Mouse (Mus musculus) spleen, adult 2 months (tissue): Measurements from ENCODE around the gene Gnb5.

Source experiments
- CTCF ChIP-seq: fragments of 200-500 bp; IDR thresholded peaks from 2 replicates; pipeline ENCODE4 v1.5.1; 2011; ENCODE audit warnings: mild to moderate bottlenecking, inconsistent platforms; ENCODE audit not compliant: insufficient read depth, insufficient read length, insufficient replicate concordance; ENCODE audit errors: extremely low read depth
- POLR2A ChIP-seq: fragments of 200-500 bp; IDR thresholded peaks from 2 replicates; pipeline ENCODE4 v1.6.1; 2011; ENCODE audit warnings: low read depth, low read length, inconsistent platforms

DNA sequence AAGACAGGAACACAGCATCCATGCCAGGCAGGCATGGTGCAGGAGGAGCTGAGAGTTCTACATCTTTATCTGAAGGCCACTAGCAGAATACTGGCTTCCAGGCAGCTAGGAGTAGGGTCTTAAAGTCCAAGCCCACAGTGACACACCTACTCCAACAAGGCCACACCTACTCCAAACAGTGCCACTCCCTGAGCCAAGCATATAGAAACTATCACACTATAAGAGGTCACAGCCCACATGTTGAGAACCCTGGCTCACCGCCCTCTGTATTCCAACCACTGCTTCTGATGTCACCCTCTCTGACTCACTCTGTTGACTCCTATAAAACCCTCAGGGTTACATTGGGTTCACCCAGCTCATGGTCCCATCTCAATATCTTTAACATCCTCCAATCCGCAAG, 12.1 kb downstream of the Gnb5 start:
- TF ChIP-seq CTCF (no peak), POLR2A (no peak)
